In the genomic region with DNA sequence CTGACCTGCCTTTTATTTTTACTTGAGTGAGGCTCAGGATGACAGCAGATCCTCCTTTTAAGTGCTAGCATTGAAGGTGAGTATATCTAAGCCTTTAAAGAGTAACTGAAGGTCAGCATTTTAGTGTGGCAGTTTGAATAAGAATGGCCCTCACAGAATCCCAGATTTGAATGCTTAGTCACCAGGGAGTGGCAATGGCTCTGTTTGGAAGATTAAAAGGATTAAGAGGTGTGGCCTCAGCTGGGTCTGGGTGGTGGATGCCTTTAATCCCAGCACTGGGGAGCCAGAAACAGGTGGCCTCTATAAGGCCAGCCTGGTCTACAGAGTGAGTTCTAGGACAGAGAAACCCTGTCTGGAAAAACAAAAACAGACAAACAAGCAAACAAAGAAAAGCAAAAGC, we compare ENCODE assay signal across 14 mouse cellular contexts.
"Had no signal": no experiment of that assay in that cellular context is flagged by ENCODE, and none has a peak within 500 bp of the region (broad histone marks: within the 10 kb centered on the region; RNA-seq: fewer than 3 reads in every experiment).

No protein-coding gene starts in this region.

- H3K9me3 ChIP-seq: midbrain, embryonic 13.5 days; midbrain, embryonic 15.5 days; neural tube, embryonic 12.5 days had no signal

- H3K36me3 ChIP-seq: midbrain, embryonic 13.5 days; midbrain, embryonic 15.5 days; neural tube, embryonic 12.5 days had no signal

- H3K27me3 ChIP-seq: midbrain, embryonic 13.5 days; midbrain, embryonic 15.5 days; neural tube, embryonic 12.5 days had no signal

- H3K9ac ChIP-seq: lung, embryonic 14.5 days; midbrain, embryonic 13.5 days; midbrain, embryonic 15.5 days; neural tube, embryonic 12.5 days had no signal

- DNase-seq: lung, adult 18-20 months; lung, embryonic 14.5 days; lung, postnatal 10 days; lung, postnatal 4 days; right cerebral cortex, adult 18-20 months; right cerebral cortex, postnatal 25 days; right cerebral cortex, postnatal 4 days; spleen, adult 18-20 months; thymus, adult 18-20 months; thymus, postnatal 14 days; thymus, postnatal 4 days had no signal

- H3K4me1 ChIP-seq: neural tube, embryonic 12.5 days had no signal

- H3K27ac ChIP-seq: midbrain, embryonic 13.5 days; midbrain, embryonic 15.5 days; neural tube, embryonic 12.5 days had no signal

- H3K4me3 ChIP-seq: midbrain, embryonic 13.5 days; midbrain, embryonic 15.5 days; neural tube, embryonic 12.5 days had no signal
